Mouse (Mus musculus): ENCODE measurements around the gene Gse1. TPM values are rescaled to one million over a fixed set of nuclear protein-coding genes. Genes with fewer than 3 reads are reported as not detected.
A peak's percentile ranks its signal among the peaks of the same experiment; 100 is the strongest.

Gene Gse1
- total RNA-seq, 2 experiments from 2014 or later = 27.2 to 42.9 TPM

GRCm38 (mm10) chr8:120276051-120276890 lies 48.0 kb downstream of the Gse1 start:
- peak; percentile 97 for DNase-seq

GRCm38 (mm10) chr8:120276891-120277426 lies 48.7 kb downstream of the Gse1 start:
- peak; percentile 65 for DNase-seq

- DNase-seq = no peak
These were observed 49.8 kb downstream of the Gse1 start for GRCm38 (mm10) chr8:120278009-120278408.

GRCm38 (mm10) chr8:120279418-120279817 lies 51.2 kb downstream of the Gse1 start:
- peak; percentile 57 for DNase-seq

- DNase-seq = peak; percentile 89
These were observed 53.2 kb downstream of the Gse1 start for GRCm38 (mm10) chr8:120281487-120281886.

GRCm38 (mm10) chr8:120282465-120282864 lies 54.2 kb downstream of the Gse1 start:
- peak; percentile 51 for DNase-seq

GRCm38 (mm10) chr8:120284265-120284664 lies 56.0 kb downstream of the Gse1 start:
- DNase-seq = no peak

- DNase-seq = peak; percentile 65
These were observed 56.8 kb downstream of the Gse1 start for GRCm38 (mm10) chr8:120285033-120285432.

GRCm38 (mm10) chr8:120285878-120286277 lies 57.6 kb downstream of the Gse1 start:
- no peak for DNase-seq

- peak; percentile 82 for DNase-seq
These were observed 60.1 kb downstream of the Gse1 start for GRCm38 (mm10) chr8:120288122-120288908.

- DNase-seq = no peak
These were observed 60.9 kb downstream of the Gse1 start for GRCm38 (mm10) chr8:120289191-120289590.

- DNase-seq = peak; percentile 79
These were observed 61.5 kb downstream of the Gse1 start for GRCm38 (mm10) chr8:120289698-120290181.

- no peak for DNase-seq
These were observed 62.4 kb downstream of the Gse1 start for GRCm38 (mm10) chr8:120290614-120291013.

GRCm38 (mm10) chr8:120291650-120292049 lies 63.4 kb downstream of the Gse1 start:
- DNase-seq = no peak

- DNase-seq = peak; percentile 76
These were observed 64.3 kb downstream of the Gse1 start for GRCm38 (mm10) chr8:120292316-120293107.

- DNase-seq = no peak
These were observed 65.4 kb downstream of the Gse1 start for GRCm38 (mm10) chr8:120293421-120294357.

GRCm38 (mm10) chr8:120294982-120295870 lies 67.0 kb downstream of the Gse1 start:
- DNase-seq = no peak

- DNase-seq = no peak
These were observed 68.7 kb downstream of the Gse1 start for GRCm38 (mm10) chr8:120297000-120297399.

Measured in adrenal gland, postnatal 10 days (tissue).